Mouse (Mus musculus) embryonic facial prominence, embryonic 11.5 days (tissue): Measurements from ENCODE around the gene Gm28372. TPM values are rescaled to one million over a fixed set of nuclear protein-coding genes. Genes with fewer than 3 reads are reported as not detected.

Source experiments
- ATAC-seq: fragments of 200-750 bp; cut with Nextera tagmentation; replicated peaks from 2 replicates; pipeline ENCODE4 v1.8.0; 2017; ENCODE audit warnings: low read depth; ENCODE audit not compliant: insufficient number of reproducible peaks, low FRiP score, low TSS enrichment
- DNase-seq: peaks from one replicate; pipeline ENCODE4 v3.0.0-alpha.2; 2015; ENCODE audit warnings: low spot score
- H3K27ac ChIP-seq: fragments of 300-500 bp; sonication (generic); replicated peaks from 2 replicates; pipeline ENCODE4 v1.5.1; 2014; ENCODE audit warnings: mild to moderate bottlenecking, low read depth, low read length, control low read depth
- H3K27me3 ChIP-seq: fragments of 300-500 bp; sonication (generic); 2 replicates; pipeline ENCODE4 v1.6.1; 2014; ENCODE audit warnings: mild to moderate bottlenecking, low read length, moderate library complexity, mixed read lengths; ENCODE audit not compliant: control insufficient read depth, insufficient read depth
- H3K36me3 ChIP-seq: fragments of 300-500 bp; sonication (generic); replicated peaks from 2 replicates; pipeline ENCODE4 v1.6.1; 2014; ENCODE audit warnings: low read depth, mild to moderate bottlenecking, low read length, moderate library complexity, mixed read lengths; ENCODE audit not compliant: control insufficient read depth, insufficient read depth
- H3K4me1 ChIP-seq: fragments of 300-500 bp; sonication (generic); 2 replicates; pipeline ENCODE4 v1.6.1; 2014; ENCODE audit warnings: low read length, mixed read lengths; ENCODE audit not compliant: control insufficient read depth, insufficient read depth
- H3K4me2 ChIP-seq: fragments of 300-500 bp; sonication (generic); 2 replicates; pipeline ENCODE4 v1.6.1; 2014; ENCODE audit warnings: low read depth, mild to moderate bottlenecking, control low read depth, low read length, moderate library complexity
- H3K4me3 ChIP-seq: fragments of 300-500 bp; sonication (generic); 2 replicates; pipeline ENCODE4 v1.5.1; 2014; ENCODE audit warnings: low read depth, low read length, control low read depth
- H3K9ac ChIP-seq: fragments of 300-500 bp; sonication (generic); replicated peaks from 2 replicates; pipeline ENCODE4 v1.6.1; 2014; ENCODE audit warnings: mild to moderate bottlenecking, control low read depth, low read length
- H3K9me3 ChIP-seq: fragments of 300-500 bp; sonication (generic); replicated peaks from 2 replicates; pipeline ENCODE4 v1.6.1; 2016; ENCODE audit warnings: mild to moderate bottlenecking, low read length, inconsistent platforms, mixed read lengths; ENCODE audit not compliant: control insufficient read depth
- WGBS: fragments of 180-500 bp; shearing (Covaris S2); extraction: QIAGEN DNeasy Blood & Tissue Kit; methylation state at CpG from one replicate; pipeline ENCODE4 v1.1.7; 2014; 5-methylcytosine and 5-hydroxymethylcytosine counted together
- polyA plus RNA-seq: library from polyadenylated mRNA; unstranded; fragments of >200 nt; fragmentation: Nextera tagmentation; extraction: Ambion mirVana; gene quantifications from 2 replicates; pipeline ENCODE4 v1.2.1, GENCODE M21; 2014

Gene Gm28372
- polyA plus RNA-seq, 1 experiment from 2014 or later = not detected

- ATAC-seq = no peak
These were observed 6.9 kb upstream of the Gm28372 start for GRCm38 (mm10) chr2:130398091-130398490.

GRCm38 (mm10) chr2:130400046-130400445 is 5.0 kb upstream of the Gm28372 start:
- H3K27me3 ChIP-seq = no peaks in the 10 kb centered on the region
- H3K9ac ChIP-seq = no peak overlapping the region
- H3K4me1 ChIP-seq = peaks cover 5% of the 10 kb centered on the region
- no peaks in the 10 kb centered on the region for H3K36me3 ChIP-seq
- H3K4me3 ChIP-seq = no peak overlapping the region
- no peak overlapping the region for H3K4me2 ChIP-seq
- no peak overlapping the region for H3K27ac ChIP-seq
- DNase-seq = no peak
- ATAC-seq = no peak
- 87% methylated on average over 1 of the region's 1 CpGs for WGBS
- H3K9me3 ChIP-seq = no peaks in the 10 kb centered on the region

More at GRCm38 (mm10) chr2:130398091-130398490, 6.9 kb upstream of the Gm28372 start:
- H3K9ac ChIP-seq = peak overlapping the region; percentile 82
- no peaks in the 10 kb centered on the region for H3K27me3 ChIP-seq
- H3K4me2 ChIP-seq = peak overlapping the region; percentile 83
- 11% methylated on average over 13 of the region's 14 CpGs for WGBS
- DNase-seq = peak; percentile 12
- H3K4me1 ChIP-seq = peaks cover 5% of the 10 kb centered on the region
- H3K36me3 ChIP-seq = no peaks in the 10 kb centered on the region
- no peaks in the 10 kb centered on the region for H3K9me3 ChIP-seq
- H3K27ac ChIP-seq = no peak overlapping the region
- peak overlapping the region; percentile 61 for H3K4me3 ChIP-seq

DNA sequence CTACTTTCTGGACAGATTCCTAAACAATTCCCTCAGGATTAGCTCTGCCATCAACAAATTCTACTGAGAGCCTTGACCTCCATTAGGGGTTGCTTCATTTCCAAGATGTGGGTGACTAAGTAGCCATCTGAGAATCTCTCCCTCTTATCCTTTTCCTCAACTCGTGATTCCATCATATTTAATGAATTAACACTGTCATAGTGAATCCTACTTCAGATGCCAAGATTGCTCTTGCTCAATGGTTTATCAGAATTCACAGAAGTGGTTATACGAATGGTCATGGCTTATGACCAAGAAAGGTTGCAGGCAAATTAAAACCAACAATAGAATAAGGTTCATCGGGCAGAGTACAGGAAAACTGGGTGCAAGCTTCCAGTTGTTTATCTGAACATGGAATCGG is 3.1 kb upstream of the Gm28372 start:
- Histone ChIP-seq H3K36me3 (no peaks in the 10 kb centered on the region), H3K4me3 (no peak overlapping the region), H3K4me1 (peaks cover 3% of the 10 kb centered on the region; the same call in 1 of the 2 replicates), H3K4me2 (no peak overlapping the region), H3K9me3 (no peaks in the 10 kb centered on the region), H3K9ac (no peak overlapping the region), H3K27ac (no peak overlapping the region), H3K27me3 (no peaks in the 10 kb centered on the region)
- WGBS = 84% methylated on average over 4 of the region's 4 CpGs
- ATAC-seq = no peak
- DNase-seq = no peak

- H3K4me1 ChIP-seq = no peaks in the 10 kb centered on the region
- WGBS = 72% methylated on average over 2 of the region's 2 CpGs
- H3K36me3 ChIP-seq = no peaks in the 10 kb centered on the region
- H3K27ac ChIP-seq = no peak within 1 kb of the TSS
- ATAC-seq (0 out of 2 replicates have a peak, but pooled peaks have one; percentile 26), DNase-seq (no peak)
- no peak within 1 kb of the TSS for H3K4me2 ChIP-seq
- H3K27me3 ChIP-seq = no peaks in the 10 kb centered on the region
- no peaks in the 10 kb centered on the region for H3K9me3 ChIP-seq
- H3K9ac ChIP-seq = no peak within 1 kb of the TSS
- H3K4me3 ChIP-seq = no peak within 1 kb of the TSS
These were observed 1.1 kb downstream of the Gm28372 start, which contains the start of gene Tmem239 for GRCm38 (mm10) chr2:130406178-130406577. Tmem239 (plus strand) TSS chr2:130406478.

DNA sequence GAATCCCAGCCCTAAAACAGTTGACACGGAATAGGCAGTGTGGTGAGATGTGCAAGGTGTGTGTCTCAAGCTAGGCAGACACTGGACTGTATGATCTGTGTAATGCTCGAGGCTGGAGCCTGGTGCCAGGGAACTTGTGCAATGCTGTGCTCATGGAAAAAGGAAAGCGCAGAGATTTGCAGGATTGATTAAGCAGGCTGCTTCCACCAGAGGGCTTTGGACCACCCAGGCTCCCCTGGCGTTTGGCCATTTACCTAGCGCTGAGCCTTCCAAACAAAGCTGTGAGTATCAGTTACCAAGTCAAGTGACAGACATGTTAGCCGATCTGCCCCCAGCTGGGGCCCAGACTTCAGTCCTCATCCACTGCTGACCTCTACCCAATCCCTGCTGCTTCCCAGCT is 3.2 kb downstream of the Gm28372 start:
- H3K9me3 ChIP-seq = no peaks in the 10 kb centered on the region
- H3K4me3 ChIP-seq = no peak overlapping the region
- 11% methylated on average over 6 of the region's 6 CpGs for WGBS
- no peak overlapping the region for H3K27ac ChIP-seq
- no peak overlapping the region for H3K4me2 ChIP-seq
- H3K9ac ChIP-seq = no peak overlapping the region
- no peaks in the 10 kb centered on the region for H3K27me3 ChIP-seq
- no peaks in the 10 kb centered on the region; the same call in 1 of the 2 replicates for H3K4me1 ChIP-seq
- peak; percentile 66; the same call in 1 of the 2 replicates for ATAC-seq
- peak; percentile 84 for DNase-seq
- H3K36me3 ChIP-seq = no peaks in the 10 kb centered on the region

DNA sequence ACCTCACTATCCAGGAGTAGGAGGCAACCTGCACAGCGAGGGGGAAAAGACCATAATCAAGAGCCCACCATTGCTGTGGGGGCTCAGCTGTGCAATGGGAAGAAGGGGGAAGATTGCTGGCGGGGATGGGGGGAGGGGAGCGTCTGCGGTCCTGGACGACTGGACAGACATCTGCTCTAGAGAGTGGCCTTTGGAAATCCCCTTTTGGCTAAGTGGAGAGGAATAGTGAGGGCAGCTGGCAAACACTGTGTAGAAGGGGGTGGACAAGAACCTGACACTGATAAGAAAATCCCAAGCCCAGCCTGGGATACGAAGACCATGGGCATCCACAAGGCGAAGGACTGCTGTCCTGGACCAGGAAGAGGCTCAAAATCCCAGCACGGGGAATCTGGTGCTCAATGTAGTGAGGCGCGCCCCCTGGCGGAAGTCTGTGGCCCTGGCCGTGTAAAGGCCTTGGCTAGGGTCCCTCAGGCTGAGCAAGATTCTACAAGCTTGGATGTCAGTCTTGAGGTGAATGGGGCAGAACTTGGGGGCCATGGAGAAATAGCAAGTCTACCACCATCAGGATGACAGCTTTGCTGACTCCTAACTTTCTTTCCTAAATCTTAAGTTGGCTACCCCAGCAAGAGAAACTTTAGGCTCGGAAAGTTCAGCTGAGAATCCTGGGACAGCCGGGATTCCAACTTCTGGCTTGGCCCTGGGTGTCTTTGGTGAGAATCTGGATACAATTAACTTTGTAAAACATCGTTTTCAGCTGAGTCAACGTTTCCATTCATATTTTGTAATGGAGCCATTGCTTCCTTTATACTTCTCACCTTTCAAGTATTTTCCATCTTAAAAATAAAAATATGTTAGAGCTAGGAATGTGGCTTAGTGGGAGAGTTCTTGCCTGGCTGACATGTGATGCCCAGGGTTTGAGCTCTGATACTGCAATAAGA is 6.8 kb downstream of the Gm28372 start:
- Histone ChIP-seq H3K36me3 (no peaks in the 10 kb centered on the region), H3K4me2 (no peak overlapping the region), H3K27ac (no peak overlapping the region), H3K9ac (no peak overlapping the region), H3K27me3 (no peaks in the 10 kb centered on the region), H3K9me3 (no peaks in the 10 kb centered on the region), H3K4me1 (no peaks in the 10 kb centered on the region; the same call in 1 of the 2 replicates), H3K4me3 (no peak overlapping the region)
- 33% methylated on average over 16 of the region's 16 CpGs for WGBS
- peak; percentile 90 for DNase-seq
- ATAC-seq = peak; percentile 70

DNA sequence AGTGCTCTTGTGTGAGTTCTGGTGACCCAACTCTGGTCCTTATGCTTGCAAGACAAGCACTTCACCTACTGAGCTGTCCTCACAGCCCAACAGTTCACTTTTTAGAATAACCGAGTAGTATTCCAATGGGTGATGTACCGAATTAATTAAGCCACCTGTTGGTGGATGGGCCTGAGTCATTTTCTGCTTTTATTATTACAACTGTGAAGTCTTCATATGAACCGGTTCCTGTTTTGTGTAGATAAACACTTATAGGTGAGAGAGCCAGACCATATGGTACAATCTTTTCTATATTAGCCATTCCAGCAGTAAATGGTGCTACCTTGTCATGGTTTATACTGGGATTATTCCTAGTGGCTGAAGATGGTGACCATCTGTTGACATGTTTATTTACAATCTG is 7.7 kb downstream of the Gm28372 start:
- no peak overlapping the region for H3K4me2 ChIP-seq
- H3K4me3 ChIP-seq = no peak overlapping the region
- no peaks in the 10 kb centered on the region for H3K36me3 ChIP-seq
- H3K27me3 ChIP-seq = no peaks in the 10 kb centered on the region
- H3K27ac ChIP-seq = no peak overlapping the region
- no peak overlapping the region for H3K9ac ChIP-seq
- ATAC-seq = no peak
- H3K4me1 ChIP-seq = no peaks in the 10 kb centered on the region; the same call in 1 of the 2 replicates
- no peak for DNase-seq
- 77% methylated on average over 3 of the region's 3 CpGs for WGBS
- H3K9me3 ChIP-seq = no peaks in the 10 kb centered on the region
